Mouse (Mus musculus) ovary, postnatal 36 days (tissue): Measurements from ENCODE around the gene Esx1.
A peak's percentile ranks its signal among the peaks of the same experiment; 100 is the strongest.

Experiments used
- DNase-seq: peaks from one replicate; pipeline ENCODE4 v3.0.0; 2022; ENCODE audit warnings: low spot score, mixed read lengths

Gene Esx1

GRCm38 (mm10) chrX:137121718-137122117 is at the start of gene Esx1:
Gene Esx1 (minus strand): TSS chrX:137122083.
- no peak for DNase-seq

- no peak for DNase-seq
Observed at GRCm38 (mm10) chrX:137170021-137170420, 48.1 kb upstream of the Esx1 start.

- DNase-seq, result no peak
Observed at GRCm38 (mm10) chrX:137167658-137168057, 45.8 kb upstream of the Esx1 start.

DNA sequence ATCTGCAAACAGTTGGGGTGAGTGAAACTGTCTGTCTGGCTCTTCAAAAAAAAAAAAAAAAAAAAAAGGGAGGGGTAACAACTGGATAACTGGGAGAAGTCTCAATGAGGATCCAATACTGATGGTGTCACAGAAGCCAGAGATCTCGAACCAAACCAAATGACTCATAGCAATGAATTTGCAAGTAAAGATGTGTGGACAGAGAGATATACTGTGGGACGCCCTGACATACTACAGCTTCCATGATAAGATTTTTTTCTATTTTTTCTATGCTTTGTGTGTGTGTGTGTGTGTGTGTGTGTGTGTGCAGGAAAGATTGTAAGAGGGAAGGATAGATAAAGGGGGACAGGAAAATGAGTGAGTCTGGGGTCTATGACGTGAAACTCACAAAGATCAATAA is 43.7 kb upstream of the Esx1 start:
- no peak for DNase-seq

GRCm38 (mm10) chrX:137162700-137163099 is 40.8 kb upstream of the Esx1 start:
- DNase-seq, result no peak

DNA sequence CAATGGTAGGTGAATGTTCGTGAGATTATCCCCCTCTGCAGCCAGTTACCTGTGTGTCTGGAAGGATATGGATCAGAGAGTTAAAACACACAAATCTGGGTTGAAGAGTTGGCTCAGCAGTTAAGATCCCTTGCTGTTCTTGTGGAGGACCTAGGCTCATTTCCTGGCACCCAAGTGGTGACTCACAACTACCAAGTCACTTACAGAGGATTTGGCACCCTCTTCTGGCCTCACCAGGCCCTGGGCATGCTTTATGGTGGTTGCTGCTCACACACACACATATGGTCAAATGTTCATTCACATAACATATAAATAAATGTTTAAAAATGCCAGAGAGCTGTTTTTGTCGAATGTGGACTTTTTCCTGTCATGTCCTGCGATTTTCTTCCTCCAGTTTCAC is 39.1 kb upstream of the Esx1 start:
- DNase-seq, result no peak

DNA sequence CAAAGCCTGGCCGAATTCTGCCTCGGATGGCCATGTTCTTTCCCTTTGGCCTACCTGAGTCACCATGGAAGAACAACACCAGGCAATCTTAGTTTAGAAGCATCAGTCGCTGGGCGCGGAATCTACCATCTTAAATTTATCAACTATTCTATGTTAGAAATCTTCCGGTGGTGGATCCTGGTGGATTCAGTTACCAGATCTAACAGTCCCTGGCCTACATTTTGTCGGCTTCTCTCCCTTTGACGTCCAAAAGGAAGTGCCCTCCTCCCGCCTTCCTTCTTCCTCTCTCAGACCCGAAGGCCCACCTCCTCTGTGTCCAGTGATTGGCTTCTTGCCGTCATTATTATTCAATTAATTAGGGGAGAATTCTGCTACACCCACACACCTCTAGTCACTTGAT is 27.2 kb upstream of the Esx1 start:
- no peak for DNase-seq

DNA sequence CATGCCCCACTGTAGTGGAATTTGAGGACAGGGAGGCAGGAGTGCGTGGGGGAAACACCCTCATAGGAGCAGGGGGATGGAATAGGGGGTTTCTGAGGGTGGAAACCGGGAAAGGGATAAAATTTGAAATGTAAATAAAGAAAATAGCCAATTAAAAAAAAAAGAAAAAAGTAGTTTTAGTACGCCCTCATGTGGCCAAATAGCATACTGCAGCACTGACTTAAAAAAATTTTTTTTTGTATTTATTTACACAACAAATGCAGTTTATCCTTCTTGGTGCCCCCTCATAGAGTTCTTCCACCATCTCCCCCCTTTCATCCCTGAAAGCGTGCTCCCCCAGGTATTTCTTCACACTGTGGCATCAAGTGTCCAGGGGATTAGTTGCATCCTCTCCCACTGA is 22.8 kb upstream of the Esx1 start:
- no peak for DNase-seq

DNA sequence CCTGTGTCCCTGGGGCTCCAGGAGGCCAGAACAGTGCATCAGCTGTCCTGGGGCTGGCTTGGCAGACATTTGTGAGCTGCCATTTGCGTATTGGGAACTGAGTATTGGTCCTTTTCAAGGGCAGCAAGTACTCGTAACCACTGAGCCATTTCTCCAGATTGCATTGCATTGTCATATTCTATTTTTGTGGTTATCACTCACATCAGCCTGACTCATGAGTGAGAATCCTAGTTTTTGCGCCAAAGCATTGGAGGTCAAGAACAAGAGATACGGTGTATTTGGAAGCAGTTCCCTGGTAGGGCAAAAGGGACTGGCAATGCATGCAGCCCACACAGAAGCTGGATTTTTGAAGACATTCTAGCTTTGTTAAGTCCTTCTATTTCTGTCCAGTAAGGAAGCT is 21.8 kb upstream of the Esx1 start:
- DNase-seq, result no peak

GRCm38 (mm10) chrX:137142546-137142945 is 20.7 kb upstream of the Esx1 start:
- no peak for DNase-seq

GRCm38 (mm10) chrX:137141669-137142068 is 19.8 kb upstream of the Esx1 start:
- DNase-seq, result no peak

GRCm38 (mm10) chrX:137127542-137127941 is 5.7 kb upstream of the Esx1 start:
- DNase-seq, result no peak

- no peak for DNase-seq
Observed at GRCm38 (mm10) chrX:137119675-137120423, 2.0 kb downstream of the Esx1 start.

DNA sequence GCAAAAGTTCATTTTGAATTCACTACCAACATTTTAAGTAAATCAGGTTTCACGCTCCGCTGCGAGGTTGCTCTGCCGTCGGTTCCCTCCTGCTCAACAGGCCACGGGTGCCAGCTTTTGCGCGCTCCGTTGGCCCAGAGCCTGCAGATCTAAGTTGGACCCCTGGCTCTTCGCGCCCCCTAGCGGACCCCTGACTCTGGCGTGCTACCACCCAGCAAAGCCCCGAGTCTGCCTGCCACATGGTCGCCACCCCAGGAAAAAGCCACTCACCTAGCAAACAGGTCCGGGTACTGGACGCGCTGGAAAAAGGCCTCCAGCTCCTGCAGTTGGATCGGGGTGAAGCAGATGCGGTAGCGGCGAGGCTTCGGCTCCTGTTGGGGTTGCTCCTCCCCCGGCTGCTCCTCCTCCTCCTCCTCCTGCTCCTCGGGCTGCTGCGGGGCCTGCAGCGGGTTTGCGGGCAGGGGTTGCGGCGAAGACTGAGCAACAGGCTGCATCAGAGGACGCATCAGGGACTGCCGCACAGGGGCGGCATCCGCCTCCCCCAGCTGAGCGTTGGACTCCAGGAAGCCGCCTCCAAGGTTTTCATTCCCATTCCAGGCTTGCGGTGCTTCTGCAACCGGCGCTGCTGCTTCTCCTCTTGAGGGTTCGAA is 3.7 kb downstream of the Esx1 start:
- peak; percentile 45 for DNase-seq

GRCm38 (mm10) chrX:137106498-137106897 is 15.4 kb downstream of the Esx1 start:
- DNase-seq, result no peak

DNA sequence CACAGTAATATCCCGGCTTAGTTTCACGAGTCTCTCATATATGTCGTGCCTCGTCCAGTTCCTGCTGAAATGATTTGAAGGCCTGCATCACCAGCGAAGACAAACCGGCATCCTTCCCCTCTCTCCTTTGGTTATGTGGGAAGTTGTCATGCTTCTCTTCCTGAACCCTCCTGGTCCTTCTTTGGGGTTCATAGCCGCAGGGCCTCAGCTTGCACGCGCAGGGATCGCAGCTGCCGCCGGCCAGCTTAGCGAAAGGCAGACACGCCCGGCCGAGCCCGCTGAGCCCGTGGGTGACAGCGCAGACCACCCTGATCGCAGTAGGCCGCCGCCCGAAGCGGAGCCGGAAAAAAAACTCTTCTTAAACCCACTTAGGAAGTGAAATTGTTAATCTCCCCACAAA is 17.4 kb downstream of the Esx1 start:
- DNase-seq, result no peak
